ENCODE assay signal across 8 mouse cellular contexts in genomic region chr7:44895206-44895592, GRCm38 (mm10). TPM values are rescaled to one million over a fixed set of nuclear protein-coding genes. Genes with fewer than 3 reads are reported as not detected.
DNase-seq lines count a peak whose midpoint lies in the region; ATAC-seq and TF ChIP-seq lines count a peak whose summit lies in the region.

No protein-coding gene starts in this region.

- 0 out of 2 replicates have a peak overlapping the region, but pooled peaks have one; percentile 66 for H3K4me3 ChIP-seq in kidney, adult 2 months (ENCODE audit: insufficient read depth, low read depth, low read length)
- peak overlapping the region; percentile 50 for H3K4me3 ChIP-seq in cortical plate, adult 2 months (ENCODE audit: insufficient read depth, low read length)
- H3K4me3 ChIP-seq in hindbrain, embryonic 12.5 days: peak overlapping the region; percentile 44
- peak overlapping the region; percentile 58 for H3K4me3 ChIP-seq in midbrain, embryonic 11.5 days (ENCODE audit: low read depth, low read length)

- no peaks in the 10 kb centered on the region for H3K36me3 ChIP-seq in kidney, adult 2 months (ENCODE audit: control insufficient read depth, insufficient read depth, low read length)
- H3K36me3 ChIP-seq in hindbrain, embryonic 12.5 days: peaks cover 21% of the 10 kb centered on the region
- peaks cover 4% of the 10 kb centered on the region; the same call in 1 of the 2 replicates for H3K36me3 ChIP-seq in midbrain, embryonic 11.5 days (ENCODE audit: control insufficient read depth, insufficient read depth, low read length)

- H3K27me3 ChIP-seq in kidney, adult 2 months (replicated peaks; ENCODE audit: control insufficient read depth, insufficient read depth, low read length): no peaks in the 10 kb centered on the region
- H3K27me3 ChIP-seq in hindbrain, embryonic 12.5 days: 0 out of 2 replicates have a peak, but pooled peaks cover 3% of the 10 kb centered on the region
- H3K27me3 ChIP-seq in midbrain, embryonic 11.5 days (ENCODE audit: control insufficient read depth, insufficient read depth, low read length): no peaks in the 10 kb centered on the region

- ATAC-seq in hindbrain, embryonic 12.5 days (ENCODE audit: low FRiP score): no peak
- no peak for ATAC-seq in midbrain, embryonic 11.5 days (ENCODE audit: low FRiP score)

- no peaks in the 10 kb centered on the region for H3K9me3 ChIP-seq in hindbrain, embryonic 12.5 days (replicated peaks)
- no peaks in the 10 kb centered on the region for H3K9me3 ChIP-seq in midbrain, embryonic 11.5 days (ENCODE audit: control insufficient read depth, low read length)

- no peak overlapping the region for H3K9ac ChIP-seq in hindbrain, embryonic 12.5 days
- no peak overlapping the region; the same call in 1 of the 2 replicates for H3K9ac ChIP-seq in midbrain, embryonic 11.5 days (ENCODE audit: low read length)

- 66% methylated on average over 7 of the region's 7 CpGs for WGBS in kidney, adult 2 months
- WGBS in hindbrain, embryonic 12.5 days: 29% methylated on average over 7 of the region's 7 CpGs
- 42% methylated on average over 7 of the region's 7 CpGs for WGBS in midbrain, embryonic 11.5 days

- peak overlapping the region; percentile 68 for H3K4me2 ChIP-seq in hindbrain, embryonic 12.5 days (replicated peaks)
- peak overlapping the region; percentile 68 for H3K4me2 ChIP-seq in midbrain, embryonic 11.5 days

- intact Hi-C loops in left cerebral cortex, postnatal 4 days (cut with DNase I): no loop called here

- TF ChIP-seq POLR2A in kidney, adult 2 months (IDR thresholded peaks at IDR 0.05; ENCODE audit: low read depth, low read length): no peak
- no peak for TF ChIP-seq POLR2A in cortical plate, adult 2 months (IDR thresholded peaks at IDR 0.05; ENCODE audit: extremely low read depth, insufficient read depth, low read length)

- H3K27ac ChIP-seq in kidney, adult 2 months (ENCODE audit: insufficient read depth, low read depth, low read length): peak overlapping the region; percentile 44; the same call in 1 of the 2 replicates
- H3K27ac ChIP-seq in cortical plate, adult 2 months (ENCODE audit: insufficient read depth, low read length): peak overlapping the region; percentile 91
- H3K27ac ChIP-seq in hindbrain, embryonic 12.5 days: peak overlapping the region; percentile 87
- peak overlapping the region; percentile 81 for H3K27ac ChIP-seq in midbrain, embryonic 11.5 days (ENCODE audit: low read depth, low read length)

- TF ChIP-seq CTCF in kidney, adult 2 months (conservative IDR thresholded peaks at IDR 0.05; ENCODE audit: insufficient read depth, insufficient read length, low read depth, low read length): no peak
- TF ChIP-seq CTCF in cortical plate, adult 2 months (IDR thresholded peaks at IDR 0.05; ENCODE audit: extremely low read depth, insufficient read depth, low read length): no peak

- no peak for DNase-seq in kidney, adult 2 months
- DNase-seq in kidney, postnatal 36 days: no peak
- no peak for DNase-seq in midbrain, embryonic 11.5 days (ENCODE audit: low spot score, missing footprints)
- DNase-seq in left cerebral cortex, postnatal 4 days: no peak
- DNase-seq in gastrocnemius, postnatal 10 days: no peak
- no peak for DNase-seq in yolk sac, embryonic 10.5 days (ENCODE audit: low spot score)

- peaks cover 18% of the 10 kb centered on the region for H3K4me1 ChIP-seq in kidney, adult 2 months (ENCODE audit: control insufficient read depth, insufficient read depth, low read length)
- peaks cover 7% of the 10 kb centered on the region for H3K4me1 ChIP-seq in cortical plate, adult 2 months (ENCODE audit: control insufficient read depth, insufficient read depth, low read length)
- peaks cover 57% of the 10 kb centered on the region for H3K4me1 ChIP-seq in hindbrain, embryonic 12.5 days
- H3K4me1 ChIP-seq in midbrain, embryonic 11.5 days (ENCODE audit: control insufficient read depth, insufficient read depth, low read length): peaks cover 53% of the 10 kb centered on the region

RNA-seq across cellular contexts. Expression of gene Fuz, which starts 0.7 kb away (rescaled TPM):
- polyA plus RNA-seq in kidney, adult 2 months (2012; rRNA removed): 59.2 and 70.9 TPM in 2 replicates
- polyA plus RNA-seq in cortical plate, adult 2 months (2012; rRNA removed): 28.6 and 30.7 TPM in 2 replicates
- polyA plus RNA-seq in hindbrain, embryonic 12.5 days (2016; fragmentation: Nextera tagmentation; extraction: Ambion mirVana): 19.1 and 22.7 TPM in 2 replicates
- 18.8 and 23.1 TPM in 2 replicates for polyA plus RNA-seq in midbrain, embryonic 11.5 days (2014; fragmentation: Nextera tagmentation; extraction: Ambion mirVana)
- total RNA-seq in left cerebral cortex, postnatal 4 days (2021): 10 to 100 TPM; 10.5 to 13.1 TPM
- 10 to 100 TPM; 15.0 to 18.1 TPM for total RNA-seq in gastrocnemius, postnatal 10 days (2021)

RNA-seq across cellular contexts. Expression of gene Med25, which starts 2.7 kb away (rescaled TPM):
- polyA plus RNA-seq in kidney, adult 2 months (2012; rRNA removed): 164 and 181 TPM in 2 replicates
- polyA plus RNA-seq in cortical plate, adult 2 months (2012; rRNA removed): 121 and 129 TPM in 2 replicates
- 153 and 155 TPM in 2 replicates for polyA plus RNA-seq in hindbrain, embryonic 12.5 days (2016; fragmentation: Nextera tagmentation; extraction: Ambion mirVana)
- 69.5 and 75.4 TPM in 2 replicates for polyA plus RNA-seq in midbrain, embryonic 11.5 days (2014; fragmentation: Nextera tagmentation; extraction: Ambion mirVana)
- total RNA-seq in left cerebral cortex, postnatal 4 days (2021): 100 to 1,000 TPM; 117 to 122 TPM
- 10 to 100 TPM; 44.7 to 53.5 TPM for total RNA-seq in gastrocnemius, postnatal 10 days (2021)

RNA-seq across cellular contexts. Expression of gene Ptov1, which starts 25.6 kb away (rescaled TPM):
- polyA plus RNA-seq in kidney, adult 2 months (2012; rRNA removed): 212 and 221 TPM in 2 replicates
- 359 and 377 TPM in 2 replicates for polyA plus RNA-seq in cortical plate, adult 2 months (2012; rRNA removed)
- polyA plus RNA-seq in hindbrain, embryonic 12.5 days (2016; fragmentation: Nextera tagmentation; extraction: Ambion mirVana): 606 and 662 TPM in 2 replicates
- polyA plus RNA-seq in midbrain, embryonic 11.5 days (2014; fragmentation: Nextera tagmentation; extraction: Ambion mirVana): 316 and 350 TPM in 2 replicates
- 100 to 1,000 TPM; 423 to 428 TPM for total RNA-seq in left cerebral cortex, postnatal 4 days (2021)
- total RNA-seq in gastrocnemius, postnatal 10 days (2021): 100 to 1,000 TPM; 210 to 216 TPM

RNA-seq across cellular contexts. Expression of gene Ap2a1, which starts 34.1 kb away (rescaled TPM):
- polyA plus RNA-seq in kidney, adult 2 months (2012; rRNA removed): 58.0 and 70.6 TPM in 2 replicates
- 241 and 247 TPM in 2 replicates for polyA plus RNA-seq in cortical plate, adult 2 months (2012; rRNA removed)
- 103 and 107 TPM in 2 replicates for polyA plus RNA-seq in hindbrain, embryonic 12.5 days (2016; fragmentation: Nextera tagmentation; extraction: Ambion mirVana)
- 68.0 and 74.8 TPM in 2 replicates for polyA plus RNA-seq in midbrain, embryonic 11.5 days (2014; fragmentation: Nextera tagmentation; extraction: Ambion mirVana)
- total RNA-seq in left cerebral cortex, postnatal 4 days (2021): 100 to 1,000 TPM; 232 to 258 TPM
- total RNA-seq in gastrocnemius, postnatal 10 days (2021): 10 to 100 TPM; 59.0 to 65.0 TPM

RNA-seq across cellular contexts. Expression of gene Pnkp, which starts 38.3 kb away (rescaled TPM):
- 44.9 and 53.4 TPM in 2 replicates for polyA plus RNA-seq in kidney, adult 2 months (2012; rRNA removed)
- 35.6 and 40.8 TPM in 2 replicates for polyA plus RNA-seq in cortical plate, adult 2 months (2012; rRNA removed)
- 34.7 and 35.1 TPM in 2 replicates for polyA plus RNA-seq in hindbrain, embryonic 12.5 days (2016; fragmentation: Nextera tagmentation; extraction: Ambion mirVana)
- 26.1 and 28.6 TPM in 2 replicates for polyA plus RNA-seq in midbrain, embryonic 11.5 days (2014; fragmentation: Nextera tagmentation; extraction: Ambion mirVana)
- 10 to 100 TPM; 27.5 to 29.3 TPM for total RNA-seq in left cerebral cortex, postnatal 4 days (2021)
- 10 to 100 TPM; 14.4 to 16.5 TPM for total RNA-seq in gastrocnemius, postnatal 10 days (2021)
